Mouse (Mus musculus): ENCODE measurements around the gene Cdiptos.

Gene Cdiptos

GRCm38 (mm10) chr7:126975950-126976866 is at the start of gene Cdiptos:
Cdiptos (minus strand) TSS chr7:126976098.
- DNase-seq (ENCODE audit: low read depth) = peak; percentile 97

GRCm38 (mm10) chr7:127024755-127025555 is 49.1 kb upstream of the Cdiptos start:
- peak; percentile 87 for DNase-seq (ENCODE audit: low read depth)

GRCm38 (mm10) chr7:127023896-127024690 is 48.2 kb upstream of the Cdiptos start:
- peak; percentile 75 for DNase-seq (ENCODE audit: low read depth)

GRCm38 (mm10) chr7:127023272-127023691 is 47.4 kb upstream of the Cdiptos start:
- DNase-seq (ENCODE audit: low read depth) = no peak

GRCm38 (mm10) chr7:127022528-127023271 is 46.8 kb upstream of the Cdiptos start:
- DNase-seq (ENCODE audit: low read depth) = no peak

- no peak for DNase-seq (ENCODE audit: low read depth)
Observed at GRCm38 (mm10) chr7:127021563-127022527, 45.9 kb upstream of the Cdiptos start.

- DNase-seq (ENCODE audit: low read depth) = peak; percentile 72
Observed at GRCm38 (mm10) chr7:127020901-127021562, 45.1 kb upstream of the Cdiptos start, which contains the start of the genes Gm42742 and Prrt2. Gm42742 (minus strand) TSS chr7:127021097. Prrt2 (minus strand) TSS chr7:127021211.

- no peak for DNase-seq (ENCODE audit: low read depth)
Observed at GRCm38 (mm10) chr7:127020491-127020890, 44.6 kb upstream of the Cdiptos start.

GRCm38 (mm10) chr7:127020031-127020430 is 44.1 kb upstream of the Cdiptos start:
- no peak for DNase-seq (ENCODE audit: low read depth)

- no peak for DNase-seq (ENCODE audit: low read depth)
Observed at GRCm38 (mm10) chr7:127019306-127019960, 43.5 kb upstream of the Cdiptos start.

- no peak for DNase-seq (ENCODE audit: low read depth)
Observed at GRCm38 (mm10) chr7:127018416-127019305, 42.8 kb upstream of the Cdiptos start.

- DNase-seq (ENCODE audit: low read depth) = no peak
Observed at GRCm38 (mm10) chr7:127017950-127018345, 42.0 kb upstream of the Cdiptos start.

- DNase-seq (ENCODE audit: low read depth) = peak; percentile 100
Observed at GRCm38 (mm10) chr7:127016971-127017949, 41.4 kb upstream of the Cdiptos start, which contains the start of gene Pagr1a. Pagr1a (minus strand) TSS chr7:127017352.

GRCm38 (mm10) chr7:127016486-127016938 is 40.6 kb upstream of the Cdiptos start:
- DNase-seq (ENCODE audit: low read depth) = no peak

- no peak for DNase-seq (ENCODE audit: low read depth)
Observed at GRCm38 (mm10) chr7:127016481-127016485, 40.4 kb upstream of the Cdiptos start, which contains the start of gene Pagr1b. Pagr1b (minus strand) TSS chr7:127016484.

- DNase-seq (ENCODE audit: low read depth) = no peak
Observed at GRCm38 (mm10) chr7:127016081-127016480, 40.2 kb upstream of the Cdiptos start.

- DNase-seq (ENCODE audit: low read depth) = no peak
Observed at GRCm38 (mm10) chr7:127014993-127015392, 39.1 kb upstream of the Cdiptos start.
